Mouse (Mus musculus): ENCODE measurements around the gene Slc6a15.
A peak's percentile ranks its signal among the peaks of the same experiment; 100 is the strongest.

Slc6a15 gene

GRCm38 (mm10) chr10:103367371-103368295 is at the start of gene Slc6a15:
Slc6a15 (plus strand) TSS chr10:103367783.
- DNase-seq (ENCODE audit: low read depth, low spot score), result peak; percentile 11

DNA sequence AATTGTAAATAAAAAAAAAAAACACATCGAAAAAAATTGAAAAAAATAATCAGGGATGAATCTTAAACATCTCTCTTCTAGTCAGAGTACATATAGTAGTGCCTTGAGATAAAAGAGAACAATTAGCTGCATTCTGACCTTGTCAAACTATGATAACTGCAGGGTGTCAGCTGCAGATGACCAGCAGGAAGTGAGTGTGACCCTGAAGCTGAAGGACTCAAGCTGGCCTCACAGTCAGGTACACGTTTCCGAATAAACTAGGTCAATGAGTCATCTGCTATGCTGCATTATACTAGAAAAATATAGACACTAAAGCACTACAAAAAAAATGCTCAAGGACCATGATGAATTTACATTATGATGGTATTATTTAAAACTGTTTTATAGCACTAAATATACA is 45.6 kb upstream of the Slc6a15 start:
- DNase-seq (ENCODE audit: low read depth, low spot score), result no peak

DNA sequence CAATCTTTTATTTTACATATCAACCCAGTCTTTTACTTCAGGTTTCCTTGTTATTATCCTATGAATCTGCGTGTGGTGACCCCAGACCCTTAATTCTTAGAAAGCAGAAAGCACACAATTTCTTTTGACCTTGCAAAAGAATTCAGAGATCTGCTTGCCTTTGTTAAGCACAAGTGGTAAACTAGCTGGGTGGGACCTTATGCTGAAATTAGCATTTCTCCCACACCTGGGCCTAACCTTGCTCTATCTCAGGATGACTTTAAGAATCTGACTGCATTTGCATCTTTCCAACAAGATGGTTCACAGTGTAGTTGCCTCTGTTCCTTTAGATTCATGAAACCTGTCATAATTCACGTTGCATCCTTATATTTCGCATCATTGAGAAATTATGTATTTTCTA is 44.2 kb upstream of the Slc6a15 start:
- no peak for DNase-seq (ENCODE audit: low read depth, low spot score)

- DNase-seq (ENCODE audit: low read depth, low spot score), result no peak
Observed at GRCm38 (mm10) chr10:103334306-103334705, 33.3 kb upstream of the Slc6a15 start.

DNA sequence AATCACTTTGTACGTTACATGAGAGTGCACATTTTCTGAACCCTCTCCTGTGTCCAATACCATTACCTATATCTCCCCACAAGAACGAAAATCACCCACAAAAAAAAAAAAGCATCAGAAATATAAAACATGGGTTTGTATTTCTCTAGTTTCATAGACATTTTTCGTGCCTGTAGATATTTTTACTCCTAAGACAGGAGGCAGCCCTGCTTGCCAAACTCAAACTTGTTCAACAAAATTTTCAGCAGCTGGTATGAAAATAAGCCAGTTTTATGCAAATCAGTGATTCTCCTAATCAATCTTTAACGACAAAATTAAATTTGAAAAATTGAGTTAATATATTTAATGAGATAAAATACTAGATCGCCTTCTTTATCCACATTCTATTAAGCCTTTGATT is 27.7 kb upstream of the Slc6a15 start:
- DNase-seq (ENCODE audit: low read depth, low spot score), result no peak

DNA sequence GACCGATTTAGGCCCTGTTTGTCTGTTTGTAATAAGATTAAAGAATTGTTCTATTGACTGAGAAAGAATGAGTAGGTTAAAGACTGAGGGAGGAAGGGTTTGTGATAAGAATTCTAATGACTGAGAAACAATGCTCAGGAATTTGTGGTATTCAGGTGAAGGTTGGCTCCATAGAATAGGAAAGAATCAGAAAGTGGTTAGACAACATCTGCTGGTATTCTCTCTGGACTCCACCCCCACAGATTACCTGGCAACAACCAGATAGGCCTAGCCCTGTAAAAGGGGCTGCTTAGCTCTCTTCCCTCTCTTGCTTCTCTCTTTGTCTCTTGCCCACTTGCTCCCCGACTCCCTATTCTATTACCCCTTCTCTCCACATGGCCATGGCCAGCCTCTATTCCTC is 20.8 kb upstream of the Slc6a15 start:
- DNase-seq (ENCODE audit: low read depth, low spot score), result no peak

- peak; percentile 5 for DNase-seq (ENCODE audit: low read depth, low spot score)
Observed at GRCm38 (mm10) chr10:103368296-103369080, 905 bp downstream of the Slc6a15 start.

GRCm38 (mm10) chr10:103369081-103369420 is 1.5 kb downstream of the Slc6a15 start:
- DNase-seq (ENCODE audit: low read depth, low spot score), result peak; percentile 51

GRCm38 (mm10) chr10:103402171-103402570 is 34.6 kb downstream of the Slc6a15 start:
- DNase-seq (ENCODE audit: low read depth, low spot score), result peak; percentile 41

DNA sequence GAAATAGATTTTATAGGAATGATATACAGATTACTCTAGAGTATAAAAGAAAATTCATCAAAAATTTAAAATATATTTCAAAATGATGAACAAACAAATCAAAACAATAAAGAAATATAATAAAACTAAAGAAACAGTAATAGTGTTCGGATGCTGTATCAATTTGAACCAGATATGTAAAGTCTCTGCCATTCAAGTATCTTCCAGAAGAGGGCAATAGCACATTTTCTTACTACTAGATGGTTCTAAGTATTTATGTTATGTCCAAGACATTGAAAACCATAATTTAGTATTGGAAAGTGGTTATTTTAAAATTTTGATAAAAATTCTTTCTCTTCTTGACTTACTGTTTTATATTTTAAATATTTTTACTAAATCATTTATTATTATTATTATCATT is 60.1 kb downstream of the Slc6a15 start:
- DNase-seq (ENCODE audit: low read depth, low spot score), result no peak

GRCm38 (mm10) chr10:103442588-103442987 is 75.0 kb downstream of the Slc6a15 start:
- no peak for DNase-seq (ENCODE audit: low read depth, low spot score)

- peak; percentile 68 for DNase-seq (ENCODE audit: low read depth, low spot score)
Observed at GRCm38 (mm10) chr10:103443070-103443469, 75.5 kb downstream of the Slc6a15 start.

- no peak for DNase-seq (ENCODE audit: low read depth, low spot score)
Observed at GRCm38 (mm10) chr10:103448340-103448739, 80.8 kb downstream of the Slc6a15 start.

DNA sequence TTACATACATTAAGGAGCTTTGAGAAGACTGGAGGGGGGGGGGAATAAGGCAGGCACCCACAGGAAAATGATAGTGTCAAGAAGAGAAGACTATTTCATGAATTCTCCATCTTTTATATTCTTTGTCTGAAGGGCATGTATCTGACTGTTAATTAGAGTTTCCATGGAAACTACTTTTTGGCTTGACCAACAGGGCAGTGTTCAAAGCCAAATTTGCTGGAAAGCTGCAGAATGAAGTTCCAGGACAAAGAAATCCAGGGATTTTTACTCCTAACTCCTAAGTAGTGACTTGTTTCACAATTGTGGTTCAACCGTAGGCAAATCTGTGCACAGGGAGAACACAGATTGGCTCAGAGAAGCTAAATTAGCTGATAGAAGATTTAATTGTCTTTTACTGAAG is 90.3 kb downstream of the Slc6a15 start:
- no peak for DNase-seq (ENCODE audit: low read depth, low spot score)

All from embryo, embryonic 11.5 days (tissue).